Mouse (Mus musculus) liver, postnatal 0 days (tissue): Measurements from ENCODE around the gene 1700122O11Rik. TPM values are rescaled to one million over a fixed set of nuclear protein-coding genes. Genes with fewer than 3 reads are reported as not detected.

Experiments used
- ATAC-seq: fragments of 200-750 bp; cut with Nextera tagmentation; 2 replicates; pipeline ENCODE4 v1.8.0; 2017; ENCODE audit warnings: mild to moderate bottlenecking, moderate library complexity
- DNase-seq: peaks from one replicate; pipeline ENCODE4 v3.0.0-alpha.2; 2016
- H3K27ac ChIP-seq: fragments of 300-500 bp; sonication (generic); 2 replicates; pipeline ENCODE4 v1.5.1; 2014; ENCODE audit warnings: antibody characterized with exemption, moderate library complexity, mild to moderate bottlenecking, low read depth
- H3K27me3 ChIP-seq: fragments of 300-500 bp; sonication (generic); 2 replicates; pipeline ENCODE4 v1.6.1; 2014; ENCODE audit warnings: low read length, control low read depth, mixed read lengths; ENCODE audit not compliant: insufficient read depth
- H3K36me3 ChIP-seq: fragments of 300-500 bp; sonication (generic); replicated peaks from 2 replicates; pipeline ENCODE4 v1.6.1; 2014; ENCODE audit warnings: mild to moderate bottlenecking, control low read depth, low read length, moderate library complexity, mixed read lengths; ENCODE audit not compliant: insufficient read depth
- H3K4me1 ChIP-seq: fragments of 300-500 bp; sonication (generic); 2 replicates; pipeline ENCODE4 v1.6.1; 2014; ENCODE audit warnings: antibody characterized with exemption, mild to moderate bottlenecking, control low read depth; ENCODE audit not compliant: insufficient read depth
- H3K4me2 ChIP-seq: fragments of 300-500 bp; sonication (generic); 2 replicates; pipeline ENCODE4 v1.6.1; 2014; ENCODE audit warnings: low read depth, mild to moderate bottlenecking, low read length, moderate library complexity, mixed read lengths
- H3K4me3 ChIP-seq: fragments of 300-500 bp; sonication (generic); 2 replicates; pipeline ENCODE4 v1.5.1; 2014; ENCODE audit warnings: low read depth, low read length
- H3K9ac ChIP-seq: fragments of 300-500 bp; sonication (generic); replicated peaks from 2 replicates; pipeline ENCODE4 v1.6.1; 2014; ENCODE audit warnings: mild to moderate bottlenecking, moderate library complexity
- H3K9me3 ChIP-seq: fragments of 300-500 bp; sonication (generic); 2 replicates; pipeline ENCODE4 v1.6.1; 2016; ENCODE audit warnings: mild to moderate bottlenecking, control low read depth, low read length, mixed read lengths
- CTCF ChIP-seq: sonication (generic); IDR thresholded peaks from 2 replicates; pipeline ENCODE4 v1.5.1; 2016; ENCODE audit warnings: antibody characterized with exemption, low read depth
- EP300 ChIP-seq: IDR thresholded peaks from 2 replicates; pipeline ENCODE4 v1.6.1; 2016; ENCODE audit warnings: antibody characterized with exemption, low read depth, mild to moderate bottlenecking
- WGBS: fragments of 180-500 bp; shearing (Covaris S2); extraction: QIAGEN DNeasy Blood & Tissue Kit; methylation state at CpG from one replicate; pipeline ENCODE4 v1.1.7; 2014; ENCODE audit not compliant: insufficient replicate concordance; 5-methylcytosine and 5-hydroxymethylcytosine counted together
- polyA plus RNA-seq: library from polyadenylated mRNA; unstranded; fragments of >200 nt; fragmentation: Nextera tagmentation; extraction: Ambion mirVana; gene quantifications from 2 replicates; pipeline ENCODE4 v1.2.1, GENCODE M21; 2015

1700122O11Rik gene
- polyA plus RNA-seq, 1 experiment from 2014 or later = not detected

DNA sequence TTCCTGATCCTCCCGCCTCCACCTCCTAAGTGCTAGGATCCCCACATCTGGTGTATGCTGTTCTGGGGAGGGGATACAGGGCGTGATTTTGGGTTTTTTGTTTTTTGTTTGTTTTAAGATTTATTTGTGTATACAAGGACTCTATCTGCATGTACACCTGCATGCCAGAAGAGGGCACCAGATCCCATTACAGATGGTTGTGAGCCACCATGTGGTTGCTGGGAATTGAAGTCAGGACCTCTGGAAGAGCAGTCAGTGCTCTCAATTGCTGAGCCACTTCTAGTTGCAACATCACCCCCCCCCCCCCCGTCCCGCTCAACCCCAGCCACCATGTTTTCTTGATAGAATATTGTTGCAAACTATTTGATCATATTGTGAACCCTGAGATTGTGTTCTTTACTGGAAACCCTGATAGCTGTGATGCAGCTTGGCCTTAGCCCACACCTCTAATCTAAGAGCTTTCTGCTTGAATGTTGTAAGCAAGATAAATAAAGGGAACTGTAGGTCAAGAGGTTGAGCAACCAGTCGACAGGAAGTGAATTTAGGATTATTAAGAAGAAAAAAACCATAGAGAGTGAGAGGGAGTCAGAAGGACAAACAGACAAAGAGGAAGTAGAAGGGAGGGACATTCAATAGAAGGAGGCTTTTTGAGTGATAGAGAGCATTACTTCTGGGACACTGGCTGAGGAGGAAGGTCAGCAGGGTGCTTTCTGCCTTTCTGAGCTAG is 5.2 kb upstream of the 1700122O11Rik start:
- DNase-seq (no peak), ATAC-seq (0 out of 2 replicates have a peak, but pooled peaks have one; percentile 17)
- 58% methylated on average over 5 of the region's 5 CpGs for WGBS
- Histone ChIP-seq H3K4me1 (peaks cover 24% of the 10 kb centered on the region), H3K4me3 (no peak overlapping the region), H3K27ac (0 out of 2 replicates have a peak overlapping the region, but pooled peaks have one; percentile 22), H3K9ac (no peak overlapping the region), H3K27me3 (no peaks in the 10 kb centered on the region; the same call in 1 of the 2 replicates), H3K9me3 (no peaks in the 10 kb centered on the region), H3K4me2 (no peak overlapping the region), H3K36me3 (no peaks in the 10 kb centered on the region)
- TF ChIP-seq CTCF (peak; percentile 33), EP300 (0 out of 2 replicates have a peak, but pooled peaks have one; percentile 21)

DNA sequence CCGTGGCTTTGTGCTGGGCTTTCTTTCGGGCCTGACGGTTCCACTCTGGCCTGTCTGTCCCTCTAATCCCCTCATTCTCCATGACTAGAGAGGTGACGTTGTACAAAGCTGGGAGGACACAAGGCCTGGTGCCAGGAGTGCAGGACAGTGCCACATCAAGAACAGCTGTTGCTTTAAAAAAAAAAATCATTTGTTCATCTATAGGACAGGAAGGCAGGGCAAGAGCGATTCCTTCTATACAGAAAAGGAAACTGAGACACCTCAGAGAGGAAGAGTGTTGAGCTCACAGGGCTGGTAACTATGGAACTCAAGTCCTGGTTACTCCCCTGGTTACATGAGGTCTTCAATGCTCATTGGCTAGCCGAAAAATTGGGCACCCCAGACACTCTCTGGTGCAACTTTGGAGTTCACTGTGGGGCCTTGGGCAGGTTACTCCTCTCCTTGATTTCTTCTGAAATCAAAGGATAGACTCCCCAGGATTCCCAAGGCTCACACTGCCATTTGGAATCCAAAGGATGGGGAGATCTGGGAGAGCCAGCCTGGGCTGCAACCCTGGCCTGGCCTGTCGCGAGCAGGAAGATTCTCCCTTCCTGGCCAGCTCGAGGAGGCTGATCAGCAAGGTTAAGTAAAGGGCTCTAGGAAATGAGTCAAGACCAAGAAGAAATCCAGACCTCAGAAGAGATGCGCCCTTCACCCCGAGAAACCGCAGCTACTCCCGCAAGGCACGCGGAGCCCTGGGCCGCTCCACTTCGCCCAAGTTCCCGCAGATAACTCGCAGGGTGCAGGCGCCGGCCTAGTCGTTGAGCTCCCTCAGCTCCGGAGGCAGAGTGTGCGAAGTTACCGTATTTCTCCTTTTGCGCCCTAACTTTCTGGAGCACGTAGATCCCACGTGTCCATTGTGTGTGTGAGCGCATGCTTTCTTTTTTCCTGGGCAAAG is 3.5 kb upstream of the 1700122O11Rik start:
- WGBS = 8% methylated on average over 29 of the region's 29 CpGs
- Histone ChIP-seq H3K9me3 (no peaks in the 10 kb centered on the region), H3K4me3 (peak overlapping the region; percentile 24), H3K27me3 (no peaks in the 10 kb centered on the region; the same call in 1 of the 2 replicates), H3K4me1 (peaks cover 24% of the 10 kb centered on the region), H3K27ac (peak overlapping the region; percentile 83), H3K36me3 (no peaks in the 10 kb centered on the region), H3K4me2 (peak overlapping the region; percentile 57), H3K9ac (peak overlapping the region; percentile 28; the same call in 1 of the 2 replicates)
- no peak for TF ChIP-seq CTCF
- no peak for TF ChIP-seq EP300
- peak; percentile 82 for ATAC-seq
- peak; percentile 60 for DNase-seq

GRCm38 (mm10) chr17:48039232-48039866 is 1.3 kb upstream of the 1700122O11Rik start:
- no peak overlapping the region for H3K9ac ChIP-seq
- peak overlapping the region; percentile 11 for H3K4me3 ChIP-seq
- 0 out of 2 replicates have a peak overlapping the region, but pooled peaks have one; percentile 17 for H3K27ac ChIP-seq
- no peaks in the 10 kb centered on the region; the same call in 1 of the 2 replicates for H3K27me3 ChIP-seq
- ATAC-seq (peak; percentile 61), DNase-seq (peak; percentile 59)
- H3K4me2 ChIP-seq = peak overlapping the region; percentile 55
- WGBS = 12% methylated on average over 14 of the region's 14 CpGs
- TF ChIP-seq EP300 (no peak), CTCF (no peak)
- H3K36me3 ChIP-seq = no peaks in the 10 kb centered on the region
- peaks cover 24% of the 10 kb centered on the region for H3K4me1 ChIP-seq
- no peaks in the 10 kb centered on the region for H3K9me3 ChIP-seq

DNA sequence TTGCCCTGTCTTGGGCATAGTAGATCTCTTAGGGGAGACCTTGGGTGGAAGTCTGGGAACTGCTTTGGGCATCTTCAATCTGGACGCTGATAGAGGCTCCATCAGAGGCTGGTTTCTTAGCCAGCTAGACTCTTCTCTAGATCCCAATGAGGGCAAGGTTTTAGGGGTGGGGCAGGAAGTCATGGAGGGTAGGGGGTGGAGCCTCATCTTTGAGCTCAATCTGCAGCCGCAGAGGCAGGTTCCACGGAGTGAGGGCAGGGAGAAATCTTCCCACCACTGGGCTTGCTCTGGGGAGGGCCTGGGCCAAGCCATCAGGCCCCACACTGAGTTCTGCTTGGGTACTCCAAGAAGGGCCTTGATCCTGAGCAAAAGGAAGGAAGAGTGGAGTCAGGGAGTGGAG is 1.2 kb downstream of the 1700122O11Rik start:
- 59% methylated on average over 3 of the region's 3 CpGs for WGBS
- TF ChIP-seq EP300 = no peak
- TF ChIP-seq CTCF = no peak

DNA sequence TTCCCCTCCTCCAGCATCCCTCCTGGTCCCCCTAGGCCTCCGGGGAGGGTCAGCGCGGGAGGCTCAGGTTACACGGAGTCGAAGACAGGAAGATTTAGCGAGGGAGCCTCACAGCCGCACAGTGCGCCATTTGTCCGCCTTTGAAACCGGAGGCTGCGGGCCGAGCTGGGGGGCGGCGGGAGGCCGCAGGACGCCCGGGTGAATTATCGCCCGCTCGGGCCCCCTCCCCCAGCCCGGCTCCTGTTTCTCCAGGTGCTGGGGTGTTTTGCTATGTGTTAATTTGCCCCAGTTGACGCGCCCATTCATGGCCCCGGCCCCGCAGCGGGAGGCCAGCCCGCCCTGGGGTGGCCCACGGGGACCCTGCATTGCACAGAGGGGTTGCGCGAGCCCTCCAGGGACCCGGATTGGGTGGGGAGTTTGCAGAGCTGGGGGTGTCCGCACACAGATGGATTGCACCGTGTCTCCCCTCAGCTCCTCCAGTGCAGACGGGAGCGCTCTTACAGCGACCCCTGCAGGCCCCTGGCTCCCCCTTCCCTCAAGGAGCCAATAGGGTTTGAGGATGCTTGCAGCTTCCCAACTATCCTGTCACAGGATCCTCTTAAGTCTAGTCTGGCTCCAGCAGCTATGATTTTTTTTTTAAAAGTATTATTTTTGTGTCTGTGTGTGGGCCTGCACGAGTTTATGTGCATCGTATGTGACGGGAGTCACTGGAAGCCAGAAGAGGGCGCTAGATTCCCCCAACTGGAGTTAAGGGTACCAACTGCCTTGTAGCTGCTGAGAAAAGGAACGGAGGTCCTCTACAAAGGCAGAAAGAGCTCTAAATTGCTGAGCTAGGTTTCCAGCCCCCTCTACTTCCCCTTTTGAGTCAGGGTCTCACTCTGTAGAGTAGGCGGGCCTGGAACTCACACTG is 6.3 kb downstream of the 1700122O11Rik start:
- H3K36me3 ChIP-seq = no peaks in the 10 kb centered on the region
- peak overlapping the region; percentile 38 for H3K9ac ChIP-seq
- no peak overlapping the region for H3K27ac ChIP-seq
- peak overlapping the region; percentile 67 for H3K4me2 ChIP-seq
- peak; percentile 38 for ATAC-seq
- 0 out of 2 replicates have a peak, but pooled peaks cover 8% of the 10 kb centered on the region for H3K27me3 ChIP-seq
- peak; percentile 52 for DNase-seq
- H3K4me1 ChIP-seq = peaks cover 12% of the 10 kb centered on the region
- TF ChIP-seq EP300 (no peak), CTCF (peak; percentile 45)
- H3K4me3 ChIP-seq = peak overlapping the region; percentile 30
- WGBS = 15% methylated on average over 35 of the region's 42 CpGs
- H3K9me3 ChIP-seq = no peaks in the 10 kb centered on the region

More for the DNA sequence above, 1.2 kb downstream of the 1700122O11Rik start:
- Histone ChIP-seq H3K9ac (no peak overlapping the region), H3K36me3 (no peaks in the 10 kb centered on the region), H3K27ac (no peak overlapping the region), H3K4me2 (no peak overlapping the region), H3K4me1 (peaks cover 21% of the 10 kb centered on the region), H3K4me3 (no peak overlapping the region), H3K27me3 (no peaks in the 10 kb centered on the region; the same call in 1 of the 2 replicates), H3K9me3 (no peaks in the 10 kb centered on the region)
- ATAC-seq = no peak
- no peak for DNase-seq
